Mouse (Mus musculus) brain, embryonic 14.5 days (tissue): Measurements from ENCODE around the gene Ehbp1l1.

Experiments
- CTCF ChIP-seq: fragments of 200-500 bp; IDR thresholded peaks from 2 replicates; pipeline ENCODE4 v1.5.1; 2012; ENCODE audit warnings: inconsistent platforms, mild to moderate bottlenecking, moderate library complexity, borderline replicate concordance; ENCODE audit not compliant: insufficient read depth, insufficient read length; ENCODE audit errors: extremely low read depth
- POLR2A ChIP-seq: fragments of 200-500 bp; IDR thresholded peaks from 2 replicates; pipeline ENCODE4 v1.6.1; 2012; ENCODE audit warnings: mild to moderate bottlenecking, inconsistent platforms, borderline replicate concordance; ENCODE audit not compliant: poor library complexity, insufficient read depth, insufficient read length, severe bottlenecking; ENCODE audit errors: extremely low read depth

DNA sequence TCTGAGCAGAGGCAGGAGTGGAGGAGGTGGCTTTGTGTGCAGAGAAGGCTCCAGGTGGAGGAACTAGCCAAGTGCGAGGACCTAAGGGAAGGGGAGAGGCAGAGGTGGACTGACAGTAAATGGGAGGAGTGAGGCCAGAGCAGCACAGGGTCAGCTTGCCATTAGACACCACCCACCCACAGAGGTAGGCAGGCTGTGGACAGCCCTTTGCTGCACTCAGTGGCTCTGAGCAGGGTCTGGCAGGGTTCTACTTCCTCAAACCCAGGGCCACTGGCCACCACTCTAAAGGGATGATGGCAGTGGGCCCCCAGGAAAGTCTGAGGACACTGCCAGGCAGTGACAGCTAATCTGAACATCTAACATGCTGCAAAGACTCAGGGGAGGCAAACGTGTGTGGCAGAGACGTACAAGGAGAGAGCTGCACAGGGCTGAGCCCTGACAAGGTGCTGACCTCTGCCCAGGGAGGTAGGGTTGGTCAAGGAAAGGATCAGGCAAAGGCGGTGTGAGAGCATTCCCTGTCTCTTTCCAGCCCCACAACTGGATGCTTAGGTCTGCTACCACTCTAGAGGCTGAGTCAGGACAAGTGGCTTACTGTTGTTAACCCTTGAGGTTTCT lies 2.1 kb downstream of the Ehbp1l1 start:
- no peak for TF ChIP-seq CTCF
- TF ChIP-seq POLR2A, result no peak
